Mouse (Mus musculus) liver, postnatal 0 days (tissue): ENCODE measurements around the gene Tmem87a.

Experiments
- CTCF ChIP-seq: sonication (generic); IDR thresholded peaks from 2 replicates; pipeline ENCODE4 v1.5.1; 2016; ENCODE audit warnings: antibody characterized with exemption, low read depth
- EP300 ChIP-seq: IDR thresholded peaks from 2 replicates; pipeline ENCODE4 v1.6.1; 2016; ENCODE audit warnings: antibody characterized with exemption, low read depth, mild to moderate bottlenecking

DNA sequence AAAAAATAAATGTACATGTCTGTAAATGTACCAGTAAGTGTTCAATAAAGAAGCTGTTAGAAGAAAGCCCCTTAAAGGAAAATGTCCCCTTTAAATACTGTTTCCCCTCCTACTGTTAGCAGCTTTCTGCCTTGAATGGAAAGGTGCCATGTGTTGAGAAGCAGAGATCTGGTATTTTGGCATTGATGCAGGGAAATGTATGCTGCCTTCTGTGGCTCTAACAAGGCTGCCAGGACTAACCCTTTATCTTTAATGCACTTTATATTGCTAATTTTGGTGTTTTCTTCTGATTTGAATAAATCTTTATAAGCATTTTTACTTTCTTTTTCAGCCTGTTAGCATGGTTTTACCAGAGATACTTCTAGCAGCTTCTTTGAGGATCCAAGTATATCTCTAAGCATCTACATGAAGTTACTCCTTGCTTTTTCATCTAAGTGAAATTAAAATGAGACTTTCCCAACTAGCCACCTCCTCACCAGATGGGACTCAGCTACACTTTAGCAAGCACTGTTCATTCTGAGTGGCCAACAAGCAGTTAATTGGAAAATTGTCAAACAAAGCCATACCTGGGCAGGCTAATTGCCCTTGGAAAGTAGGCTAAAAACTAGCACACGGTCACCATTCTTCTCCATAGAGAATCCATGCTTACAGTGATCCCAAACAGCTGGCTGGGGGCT lies 11.0 kb upstream of the Tmem87a start:
- TF ChIP-seq CTCF (no peak), EP300 (no peak)
